Mouse (Mus musculus) MEL (cell line): ENCODE measurements around the gene Dtnb.

ENCODE experiments used
- CTCF ChIP-seq, 3 experiments: IDR thresholded peaks in 2 of 3; conservative IDR thresholded peaks in 1 of 3; 2 replicates each; pipeline ENCODE4 v1.5.1; 2011 to 2012; ENCODE audit warnings: low read length in 3 of 3, low read depth in 2 of 3, mild to moderate bottlenecking in 2 of 3, improper control_type of control experiment in 1 of 3, inconsistent platforms in 1 of 3, mixed read lengths in 1 of 3, moderate library complexity in 1 of 3; ENCODE audit not compliant: control insufficient read depth in 1 of 3, insufficient read depth in 1 of 3, poor library complexity in 1 of 3, severe bottlenecking in 1 of 3
- EP300 ChIP-seq, 2 experiments: IDR thresholded peaks; 2 replicates each; pipeline ENCODE4 v1.6.1; 2011; ENCODE audit warnings: improper control_type of control experiment in 2 of 2, low read length in 2 of 2, low read depth in 1 of 2, mild to moderate bottlenecking in 1 of 2
- GATA1 ChIP-seq: IDR thresholded peaks from 2 replicates; pipeline ENCODE4 v1.6.1; 2011; ENCODE audit warnings: low read depth, low read length, improper control_type of control experiment
- NELFE ChIP-seq: IDR thresholded peaks from 2 replicates; pipeline ENCODE4 v1.6.1; 2011; ENCODE audit warnings: low read depth, low read length, improper control_type of control experiment
- RCOR1 ChIP-seq: IDR thresholded peaks from 2 replicates; pipeline ENCODE4 v1.6.1; 2012; ENCODE audit warnings: low read depth, mild to moderate bottlenecking, inconsistent platforms, low read length, improper control_type of control experiment
- ZNF384 ChIP-seq: IDR thresholded peaks from 2 replicates; pipeline ENCODE4 v1.6.1; 2012; ENCODE audit warnings: low read depth, mild to moderate bottlenecking, inconsistent platforms, low read length, improper control_type of control experiment

GRCm38 (mm10) chr12:3823408-3823807 lies 251.2 kb downstream of the Dtnb start:
- TF ChIP-seq NELFE = no peak
- TF ChIP-seq ZNF384 = no peak
- no peak for TF ChIP-seq CTCF (IDR thresholded peaks at IDR 0.05 in 2 of 3, conservative IDR thresholded peaks at IDR 0.05 in 1 of 3; ENCODE audit: control insufficient read depth in 1 of 3, insufficient read depth in 1 of 3, low read depth in 2 of 3, low read length in 3 of 3, poor library complexity in 1 of 3, severe bottlenecking in 1 of 3)
- no peak for TF ChIP-seq GATA1
- TF ChIP-seq EP300 (IDR thresholded peaks at IDR 0.05; ENCODE audit: low read depth in 1 of 2, low read length in 2 of 2) = no peak
- no peak for TF ChIP-seq RCOR1
